Mouse (Mus musculus) cerebellum, adult 9-11 months (tissue): ENCODE results near the gene Vmn1r94.
"Not testable (repeated sequence)": the region's sequence is repeated elsewhere in the genome, so short reads cannot be mapped to it uniquely, and the experiment has no call there.

Experiments
- DNase-seq: peaks from one replicate; pipeline ENCODE4 v3.0.0; 2022

The Vmn1r94 gene

DNA sequence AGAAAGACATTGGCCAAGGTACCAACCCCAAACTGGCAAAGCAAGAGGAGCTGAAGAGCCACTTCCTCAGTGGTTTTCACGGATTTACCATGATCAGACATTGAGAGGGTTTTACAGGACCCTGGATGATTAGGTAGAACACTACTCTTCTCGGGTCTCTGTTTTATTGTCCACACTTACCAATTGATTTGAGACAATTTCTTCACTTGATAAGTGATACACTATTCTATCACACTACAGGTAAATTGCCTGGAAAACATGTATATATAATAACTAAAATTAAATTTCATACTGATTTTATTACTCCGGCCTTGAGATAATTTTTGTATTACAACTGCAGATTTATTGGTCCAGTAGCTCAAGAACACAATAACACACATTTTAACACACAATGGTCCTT, at the start of gene Vmn1r94:
TSS of gene Vmn1r94 (minus strand) at position 101 of the 400 bp plus-strand sequence.
- DNase-seq, result not testable (repeated sequence)

DNA sequence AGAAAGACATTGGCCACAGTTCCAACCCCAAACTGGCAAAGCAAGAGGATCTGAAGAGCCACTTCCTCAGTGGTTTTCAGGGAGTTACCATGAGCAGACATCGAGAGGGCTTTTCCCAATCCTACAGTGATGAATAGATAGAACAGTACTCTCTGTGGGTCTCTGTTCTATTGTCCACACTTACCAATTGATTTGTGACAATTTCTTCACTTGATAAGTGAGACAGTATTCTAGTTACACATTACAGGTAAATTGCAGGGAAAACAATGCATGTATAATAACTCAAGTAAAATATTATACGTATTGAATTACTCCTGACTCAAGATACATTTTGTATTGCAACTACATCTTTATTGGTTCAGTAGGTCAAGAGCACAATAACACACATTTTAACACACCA, 37.3 kb upstream of the Vmn1r94 start, which contains the start of gene Gm6164:
TSS of gene Gm6164 (minus strand) at position 101 of the 400 bp plus-strand sequence.
- DNase-seq, result not testable (repeated sequence)

GRCm38 (mm10) chr7:20193410-20193809, 25.2 kb upstream of the Vmn1r94 start, which contains the start of gene Vmn1r95:
Gene Vmn1r95 (plus strand): TSS chr7:20193710.
- DNase-seq, result not testable (repeated sequence)

GRCm38 (mm10) chr7:20138988-20139387, 29.2 kb downstream of the Vmn1r94 start, which contains the start of gene Vmn1r93:
Gene Vmn1r93 (minus strand): TSS chr7:20139088.
- not testable (repeated sequence) for DNase-seq

DNA sequence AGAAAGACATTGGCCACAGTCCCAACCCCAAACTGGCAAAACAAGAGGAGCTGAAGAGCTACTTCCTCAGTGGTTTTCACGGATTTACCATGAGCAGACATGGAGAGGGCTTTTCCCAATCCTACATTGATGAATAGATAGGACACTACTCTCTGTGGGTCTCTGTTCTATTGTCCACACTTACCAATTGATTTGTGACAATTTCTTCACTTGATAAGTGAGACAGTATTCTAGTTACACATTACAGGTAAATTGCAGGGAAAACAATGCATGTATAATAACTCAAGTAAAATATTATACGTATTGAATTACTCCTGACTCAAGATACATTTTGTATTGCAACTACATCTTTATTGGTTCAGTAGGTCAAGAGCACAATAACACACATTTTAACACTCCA, 45.7 kb downstream of the Vmn1r94 start, which contains the start of gene Gm16442:
TSS of gene Gm16442 (minus strand) at position 101 of the 400 bp plus-strand sequence.
- not testable (repeated sequence) for DNase-seq
